Mouse (Mus musculus): ENCODE results near the gene Cinp.

GRCm38 (mm10) chr12:110850929-110851256 lies 38.1 kb downstream of the Cinp start:
- TF ChIP-seq MAX (IDR thresholded peaks at IDR 0.05) (no peak), CTCF (IDR thresholded peaks at IDR 0.05; ENCODE audit: control insufficient read depth, insufficient read depth, insufficient read length) (no peak)
